Mouse (Mus musculus) embryonic facial prominence, embryonic 14.5 days (tissue): ENCODE results near the gene Nmi. TPM values are rescaled to one million over a fixed set of nuclear protein-coding genes. Genes with fewer than 3 reads are reported as not detected.

Experiments used
- ATAC-seq: fragments of 200-750 bp; cut with Nextera tagmentation; 2 replicates; pipeline ENCODE4 v1.8.0; 2017; ENCODE audit warnings: low read depth, moderate number of reproducible peaks, moderate TSS enrichment
- DNase-seq: peaks from one replicate; pipeline ENCODE4 v3.0.0-alpha.2; 2015; ENCODE audit warnings: low spot score
- H3K27ac ChIP-seq: fragments of 300-500 bp; sonication (generic); replicated peaks from 2 replicates; pipeline ENCODE4 v1.5.1; 2014; ENCODE audit warnings: low read depth, mild to moderate bottlenecking, low read length, moderate library complexity
- H3K27me3 ChIP-seq: fragments of 300-500 bp; sonication (generic); replicated peaks from 2 replicates; pipeline ENCODE4 v1.6.1; 2014; ENCODE audit warnings: low read length; ENCODE audit not compliant: control insufficient read depth, insufficient read depth
- H3K36me3 ChIP-seq: fragments of 300-500 bp; sonication (generic); 2 replicates; pipeline ENCODE4 v1.6.1; 2014; ENCODE audit warnings: low read length, mixed read lengths; ENCODE audit not compliant: control insufficient read depth, insufficient read depth
- H3K4me1 ChIP-seq: fragments of 300-500 bp; sonication (generic); 2 replicates; pipeline ENCODE4 v1.6.1; 2014; ENCODE audit warnings: antibody characterized with exemption, low read length; ENCODE audit not compliant: control insufficient read depth, insufficient read depth
- H3K4me2 ChIP-seq: fragments of 300-500 bp; sonication (generic); 2 replicates; pipeline ENCODE4 v1.6.1; 2014; ENCODE audit warnings: low read depth, mild to moderate bottlenecking, low read length, moderate library complexity, mixed read lengths
- H3K4me3 ChIP-seq: fragments of 300-500 bp; sonication (generic); 2 replicates; pipeline ENCODE4 v1.5.1; 2014; ENCODE audit warnings: low read depth, mild to moderate bottlenecking, low read length
- H3K9ac ChIP-seq: fragments of 300-500 bp; sonication (generic); 2 replicates; pipeline ENCODE4 v1.6.1; 2014; ENCODE audit warnings: low read depth, mild to moderate bottlenecking, low read length, moderate library complexity, mixed read lengths
- H3K9me3 ChIP-seq: fragments of 300-500 bp; sonication (generic); 2 replicates; pipeline ENCODE4 v1.6.1; 2016; ENCODE audit warnings: low read length; ENCODE audit not compliant: control insufficient read depth
- WGBS: fragments of 180-500 bp; shearing (Covaris S2); extraction: QIAGEN DNeasy Blood & Tissue Kit; methylation state at CpG from one replicate; pipeline ENCODE4 v1.1.7; 2014; 5-methylcytosine and 5-hydroxymethylcytosine counted together
- polyA plus RNA-seq: library from polyadenylated mRNA; unstranded; fragments of >200 nt; fragmentation: Nextera tagmentation; extraction: Ambion mirVana; gene quantifications from 2 replicates; pipeline ENCODE4 v1.2.1, GENCODE M21; 2014

Nmi gene
- polyA plus RNA-seq, 1 experiment from 2014 or later, result 12.9 TPM

GRCm38 (mm10) chr2:51967288-51967687, 6.0 kb downstream of the Nmi start:
- H3K4me2 ChIP-seq, result no peak overlapping the region
- 70% methylated on average over 3 of the region's 3 CpGs for WGBS
- H3K4me3 ChIP-seq, result no peak overlapping the region
- H3K27ac ChIP-seq, result no peak overlapping the region
- no peaks in the 10 kb centered on the region for H3K4me1 ChIP-seq
- H3K36me3 ChIP-seq, result no peaks in the 10 kb centered on the region
- peaks cover 4% of the 10 kb centered on the region; the same call in 1 of the 2 replicates for H3K9me3 ChIP-seq
- H3K9ac ChIP-seq, result no peak overlapping the region
- no peak for ATAC-seq
- no peak for DNase-seq
- H3K27me3 ChIP-seq, result no peaks in the 10 kb centered on the region

GRCm38 (mm10) chr2:51953648-51954204, 19.6 kb downstream of the Nmi start:
- Histone ChIP-seq H3K9me3 (no peaks in the 10 kb centered on the region), H3K27me3 (no peaks in the 10 kb centered on the region), H3K27ac (no peak overlapping the region), H3K4me1 (no peaks in the 10 kb centered on the region), H3K4me3 (no peak overlapping the region), H3K9ac (no peak overlapping the region), H3K36me3 (no peaks in the 10 kb centered on the region), H3K4me2 (no peak overlapping the region)
- DNase-seq (no peak), ATAC-seq (no peak)
- WGBS, result 86% methylated on average over 7 of the region's 7 CpGs

DNA sequence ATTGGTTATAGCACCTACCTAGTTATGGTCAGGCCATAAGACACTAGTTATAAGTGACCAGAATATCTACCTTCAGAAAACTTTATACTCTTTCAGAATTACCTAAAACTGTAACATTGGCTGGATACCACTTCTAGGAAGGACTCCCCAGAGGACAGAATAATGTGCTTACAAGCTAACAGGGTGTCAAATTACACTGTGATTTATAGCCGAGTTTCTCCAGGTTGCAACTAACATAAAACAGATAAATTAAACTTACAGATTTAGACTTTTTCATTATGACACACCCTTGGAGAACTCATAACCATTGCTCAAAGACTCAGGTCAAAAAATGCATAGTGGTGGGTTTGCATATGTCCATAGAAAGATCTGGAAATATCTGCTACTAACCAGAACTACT, 22.4 kb downstream of the Nmi start:
- H3K9ac ChIP-seq, result no peak overlapping the region
- H3K27ac ChIP-seq, result no peak overlapping the region
- H3K4me2 ChIP-seq, result no peak overlapping the region
- H3K27me3 ChIP-seq, result no peaks in the 10 kb centered on the region
- H3K4me3 ChIP-seq, result no peak overlapping the region
- WGBS, result 19% methylated on average over 1 of the region's 1 CpGs
- DNase-seq (peak; percentile 26), ATAC-seq (no peak)
- no peaks in the 10 kb centered on the region for H3K9me3 ChIP-seq
- H3K4me1 ChIP-seq, result no peaks in the 10 kb centered on the region
- H3K36me3 ChIP-seq, result no peaks in the 10 kb centered on the region

DNA sequence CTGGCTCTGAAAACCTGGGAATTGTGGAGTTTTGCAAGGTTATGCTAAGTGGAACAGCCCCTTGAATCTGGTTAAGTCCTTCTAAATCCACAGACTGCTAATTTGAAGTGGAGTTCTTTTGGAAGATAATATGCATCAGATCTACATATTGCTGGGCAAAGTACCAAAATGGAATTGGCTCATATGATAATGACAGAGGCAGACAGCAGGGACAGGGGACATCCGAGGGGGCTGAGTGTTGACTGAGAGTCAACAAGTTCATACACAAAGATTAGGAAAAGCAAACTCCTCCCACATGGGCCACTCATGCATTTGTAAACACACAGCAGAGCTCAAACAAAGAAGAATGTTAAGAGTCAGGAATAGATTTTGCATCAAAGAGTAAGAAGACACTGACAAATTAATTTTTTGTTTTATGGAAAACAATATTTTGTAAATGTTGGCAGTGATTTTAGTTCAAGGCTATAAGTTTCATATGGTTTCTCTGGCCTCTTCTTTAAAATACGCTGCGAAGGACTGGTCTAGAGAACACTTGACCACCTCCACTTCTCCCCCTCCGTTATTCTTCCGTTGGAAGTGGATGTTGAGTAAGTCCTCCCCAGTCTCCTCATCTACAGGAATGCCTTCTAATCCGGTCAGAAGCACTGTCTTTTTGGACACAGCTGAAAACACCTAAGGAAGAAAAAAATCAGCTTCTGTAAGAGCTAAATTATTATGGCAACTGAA, 25.0 kb downstream of the Nmi start:
- 78% methylated on average over 6 of the region's 6 CpGs for WGBS
- H3K4me2 ChIP-seq, result no peak overlapping the region
- H3K9me3 ChIP-seq, result 0 out of 2 replicates have a peak, but pooled peaks cover 3% of the 10 kb centered on the region
- no peak overlapping the region for H3K4me3 ChIP-seq
- ATAC-seq (no peak), DNase-seq (peak; percentile 64)
- no peak overlapping the region for H3K27ac ChIP-seq
- H3K36me3 ChIP-seq, result no peaks in the 10 kb centered on the region
- H3K4me1 ChIP-seq, result no peaks in the 10 kb centered on the region
- no peak overlapping the region for H3K9ac ChIP-seq
- no peaks in the 10 kb centered on the region for H3K27me3 ChIP-seq

- 55% methylated on average over 2 of the region's 2 CpGs for WGBS
- no peak overlapping the region for H3K4me3 ChIP-seq
- H3K27me3 ChIP-seq, result no peaks in the 10 kb centered on the region
Measured at GRCm38 (mm10) chr2:51945812-51946211, 27.5 kb downstream of the Nmi start.

GRCm38 (mm10) chr2:51941832-51942231, 31.5 kb downstream of the Nmi start:
- Histone ChIP-seq H3K4me1 (no peaks in the 10 kb centered on the region), H3K36me3 (no peaks in the 10 kb centered on the region), H3K9me3 (0 out of 2 replicates have a peak, but pooled peaks cover 3% of the 10 kb centered on the region), H3K27ac (no peak overlapping the region), H3K4me2 (no peak overlapping the region), H3K27me3 (no peaks in the 10 kb centered on the region), H3K4me3 (no peak overlapping the region), H3K9ac (no peak overlapping the region)
- 82% methylated on average over 7 of the region's 7 CpGs for WGBS
- ATAC-seq, result no peak
- DNase-seq, result no peak

More at GRCm38 (mm10) chr2:51945812-51946211, 27.5 kb downstream of the Nmi start:
- no peak for ATAC-seq
- Histone ChIP-seq H3K36me3 (no peaks in the 10 kb centered on the region), H3K9ac (no peak overlapping the region), H3K27ac (no peak overlapping the region), H3K4me1 (no peaks in the 10 kb centered on the region), H3K4me2 (no peak overlapping the region), H3K9me3 (0 out of 2 replicates have a peak, but pooled peaks cover 3% of the 10 kb centered on the region)
- no peak for DNase-seq

GRCm38 (mm10) chr2:51938750-51939149, 34.5 kb downstream of the Nmi start:
- Histone ChIP-seq H3K27me3 (no peaks in the 10 kb centered on the region), H3K36me3 (no peaks in the 10 kb centered on the region), H3K4me2 (no peak overlapping the region), H3K9me3 (no peaks in the 10 kb centered on the region), H3K27ac (no peak overlapping the region), H3K4me3 (no peak overlapping the region), H3K4me1 (peaks cover 4% of the 10 kb centered on the region; the same call in 1 of the 2 replicates), H3K9ac (no peak overlapping the region)
- DNase-seq (no peak), ATAC-seq (no peak)
- WGBS, result 62% methylated on average over 3 of the region's 3 CpGs

DNA sequence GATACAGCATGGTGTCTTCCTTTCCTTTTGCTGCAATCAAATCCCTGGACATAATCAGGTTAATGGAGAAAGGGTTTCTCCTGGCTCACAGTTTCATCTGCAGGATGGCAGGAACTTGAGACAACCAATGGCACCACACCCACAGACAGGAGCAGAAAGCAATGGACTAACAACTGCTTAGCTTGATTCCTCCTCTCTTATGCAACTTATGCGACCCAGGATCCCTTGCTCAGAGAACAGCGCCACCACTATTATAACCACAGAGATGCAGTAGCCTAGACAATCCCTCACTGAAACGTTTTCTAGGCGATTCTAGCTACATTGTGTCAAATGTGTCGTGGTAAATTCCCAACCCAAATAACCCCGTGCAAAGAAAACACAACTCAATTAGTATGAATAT, 36.3 kb downstream of the Nmi start:
- no peak overlapping the region for H3K9ac ChIP-seq
- DNase-seq (no peak), ATAC-seq (no peak)
- no peak overlapping the region for H3K4me2 ChIP-seq
- no peak overlapping the region for H3K27ac ChIP-seq
- WGBS, result 63% methylated on average over 6 of the region's 6 CpGs
- H3K9me3 ChIP-seq, result no peaks in the 10 kb centered on the region
- peaks cover 4% of the 10 kb centered on the region; the same call in 1 of the 2 replicates for H3K4me1 ChIP-seq
- no peaks in the 10 kb centered on the region for H3K27me3 ChIP-seq
- H3K4me3 ChIP-seq, result no peak overlapping the region
- H3K36me3 ChIP-seq, result no peaks in the 10 kb centered on the region

DNA sequence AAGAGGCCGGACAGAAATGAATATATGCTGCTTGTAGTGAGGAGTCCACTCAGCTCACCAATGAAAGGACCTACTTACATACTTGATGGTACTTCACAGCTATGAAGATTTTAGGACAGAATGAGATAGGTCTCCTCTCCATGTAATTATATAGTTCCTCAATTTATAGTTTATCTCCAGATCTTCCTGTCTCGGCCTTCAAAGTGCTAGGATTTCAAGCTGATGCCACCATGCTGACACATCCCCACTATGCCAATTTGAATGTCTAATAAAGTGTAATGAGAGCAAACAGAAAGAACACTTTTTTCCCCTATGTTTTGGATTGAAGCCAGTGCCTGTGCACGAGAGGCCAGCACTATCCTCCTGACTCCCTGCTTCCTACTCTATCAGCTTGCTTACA, 36.7 kb downstream of the Nmi start:
- Histone ChIP-seq H3K4me3 (no peak overlapping the region), H3K4me1 (peaks cover 4% of the 10 kb centered on the region; the same call in 1 of the 2 replicates), H3K9me3 (no peaks in the 10 kb centered on the region), H3K27ac (no peak overlapping the region), H3K4me2 (no peak overlapping the region), H3K27me3 (no peaks in the 10 kb centered on the region), H3K36me3 (no peaks in the 10 kb centered on the region), H3K9ac (no peak overlapping the region)
- whole genome bisulfite sequencing, result 68% methylated on average over 3 of the region's 3 CpGs
- ATAC-seq (no peak), DNase-seq (no peak)
